Mouse (Mus musculus) embryonic facial prominence, embryonic 14.5 days (tissue): ENCODE measurements around the gene Arhgap44. TPM values are rescaled to one million over a fixed set of nuclear protein-coding genes. Genes with fewer than 3 reads are reported as not detected.

ENCODE experiments used
- ATAC-seq: fragments of 200-750 bp; cut with Nextera tagmentation; 2 replicates; pipeline ENCODE4 v1.8.0; 2017; ENCODE audit warnings: low read depth, moderate number of reproducible peaks, moderate TSS enrichment
- DNase-seq: peaks from one replicate; pipeline ENCODE4 v3.0.0-alpha.2; 2015; ENCODE audit warnings: low spot score
- H3K27ac ChIP-seq: fragments of 300-500 bp; sonication (generic); replicated peaks from 2 replicates; pipeline ENCODE4 v1.5.1; 2014; ENCODE audit warnings: low read depth, mild to moderate bottlenecking, low read length, moderate library complexity
- H3K27me3 ChIP-seq: fragments of 300-500 bp; sonication (generic); replicated peaks from 2 replicates; pipeline ENCODE4 v1.6.1; 2014; ENCODE audit warnings: low read length; ENCODE audit not compliant: control insufficient read depth, insufficient read depth
- H3K36me3 ChIP-seq: fragments of 300-500 bp; sonication (generic); 2 replicates; pipeline ENCODE4 v1.6.1; 2014; ENCODE audit warnings: low read length, mixed read lengths; ENCODE audit not compliant: control insufficient read depth, insufficient read depth
- H3K4me1 ChIP-seq: fragments of 300-500 bp; sonication (generic); 2 replicates; pipeline ENCODE4 v1.6.1; 2014; ENCODE audit warnings: antibody characterized with exemption, low read length; ENCODE audit not compliant: control insufficient read depth, insufficient read depth
- H3K4me2 ChIP-seq: fragments of 300-500 bp; sonication (generic); 2 replicates; pipeline ENCODE4 v1.6.1; 2014; ENCODE audit warnings: low read depth, mild to moderate bottlenecking, low read length, moderate library complexity, mixed read lengths
- H3K4me3 ChIP-seq: fragments of 300-500 bp; sonication (generic); 2 replicates; pipeline ENCODE4 v1.5.1; 2014; ENCODE audit warnings: low read depth, mild to moderate bottlenecking, low read length
- H3K9ac ChIP-seq: fragments of 300-500 bp; sonication (generic); 2 replicates; pipeline ENCODE4 v1.6.1; 2014; ENCODE audit warnings: low read depth, mild to moderate bottlenecking, low read length, moderate library complexity, mixed read lengths
- H3K9me3 ChIP-seq: fragments of 300-500 bp; sonication (generic); 2 replicates; pipeline ENCODE4 v1.6.1; 2016; ENCODE audit warnings: low read length; ENCODE audit not compliant: control insufficient read depth
- WGBS: fragments of 180-500 bp; shearing (Covaris S2); extraction: QIAGEN DNeasy Blood & Tissue Kit; methylation state at CpG from one replicate; pipeline ENCODE4 v1.1.7; 2014; 5-methylcytosine and 5-hydroxymethylcytosine counted together
- polyA plus RNA-seq: library from polyadenylated mRNA; unstranded; fragments of >200 nt; fragmentation: Nextera tagmentation; extraction: Ambion mirVana; gene quantifications from 2 replicates; pipeline ENCODE4 v1.2.1, GENCODE M21; 2014

Arhgap44 gene
- polyA plus RNA-seq, 1 experiment from 2014 or later = 8.1 TPM

GRCm38 (mm10) chr11:65003611-65004010, 159.2 kb downstream of the Arhgap44 start:
- no peak for ATAC-seq
- Histone ChIP-seq H3K36me3 (peaks cover 45% of the 10 kb centered on the region), H3K9ac (no peak overlapping the region), H3K27me3 (no peaks in the 10 kb centered on the region), H3K9me3 (no peaks in the 10 kb centered on the region), H3K4me3 (no peak overlapping the region), H3K27ac (no peak overlapping the region), H3K4me1 (no peaks in the 10 kb centered on the region), H3K4me2 (no peak overlapping the region)
- no peak for DNase-seq
- 72% methylated on average over 5 of the region's 5 CpGs for WGBS

DNA sequence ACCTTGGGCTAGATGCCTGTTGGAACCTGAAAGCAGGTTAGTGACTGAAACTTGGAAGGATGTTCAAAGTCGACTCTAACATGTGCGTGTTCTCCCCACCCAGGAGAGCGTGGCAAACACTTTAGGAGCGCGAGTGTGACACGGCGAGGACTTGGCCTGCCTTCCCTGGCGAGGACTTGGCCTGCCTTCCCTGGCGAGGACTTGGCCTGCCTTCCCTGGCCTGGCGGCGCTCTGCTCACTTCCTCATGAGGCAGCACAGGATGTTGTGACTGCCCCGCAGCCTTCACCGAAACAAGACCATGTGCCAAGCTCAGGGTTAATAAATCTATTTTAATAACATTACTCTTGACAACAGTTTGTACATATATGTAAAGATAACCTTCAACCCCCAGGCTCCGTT, 161.0 kb downstream of the Arhgap44 start:
- DNase-seq (no peak), ATAC-seq (no peak)
- Histone ChIP-seq H3K4me1 (no peaks in the 10 kb centered on the region), H3K9me3 (no peaks in the 10 kb centered on the region), H3K9ac (no peak overlapping the region), H3K4me3 (no peak overlapping the region), H3K36me3 (peaks cover 58% of the 10 kb centered on the region), H3K27ac (no peak overlapping the region), H3K4me2 (no peak overlapping the region), H3K27me3 (no peaks in the 10 kb centered on the region)
- 89% methylated on average over 14 of the region's 14 CpGs for WGBS

GRCm38 (mm10) chr11:64999685-65000084, 163.1 kb downstream of the Arhgap44 start:
- DNase-seq = no peak
- Histone ChIP-seq H3K27ac (no peak overlapping the region), H3K9me3 (no peaks in the 10 kb centered on the region), H3K27me3 (no peaks in the 10 kb centered on the region), H3K4me2 (no peak overlapping the region), H3K36me3 (peaks cover 70% of the 10 kb centered on the region), H3K9ac (no peak overlapping the region), H3K4me1 (no peaks in the 10 kb centered on the region), H3K4me3 (no peak overlapping the region)
- ATAC-seq = no peak
- 80% methylated on average over 5 of the region's 5 CpGs for WGBS

DNA sequence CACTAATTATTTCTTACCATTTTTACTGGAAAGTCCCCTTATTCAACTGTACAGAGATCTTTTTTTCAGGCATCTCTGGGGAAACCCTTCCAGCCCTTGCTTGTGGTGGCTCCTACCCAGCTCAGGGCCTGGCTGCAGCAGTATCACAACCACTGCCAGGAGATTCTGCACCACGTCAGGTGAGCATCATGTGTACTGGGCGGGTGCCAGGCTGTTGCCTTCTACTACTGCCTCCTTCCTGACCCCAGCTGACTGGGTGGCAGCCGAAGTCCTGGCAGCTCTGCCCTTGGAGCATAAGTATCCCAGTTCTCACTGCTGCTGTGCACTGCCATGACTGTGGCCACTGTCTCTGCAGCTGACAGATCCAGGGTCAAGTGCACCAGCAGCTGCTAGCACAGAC, 164.3 kb downstream of the Arhgap44 start:
- Histone ChIP-seq H3K27me3 (no peaks in the 10 kb centered on the region), H3K9me3 (no peaks in the 10 kb centered on the region), H3K36me3 (peaks cover 82% of the 10 kb centered on the region), H3K27ac (no peak overlapping the region), H3K4me1 (no peaks in the 10 kb centered on the region), H3K9ac (no peak overlapping the region), H3K4me3 (no peak overlapping the region), H3K4me2 (no peak overlapping the region)
- no peak for DNase-seq
- ATAC-seq = no peak
- 88% methylated on average over 3 of the region's 3 CpGs for WGBS

- Histone ChIP-seq H3K9me3 (no peaks in the 10 kb centered on the region), H3K27ac (no peak overlapping the region), H3K4me2 (no peak overlapping the region), H3K9ac (no peak overlapping the region), H3K4me1 (no peaks in the 10 kb centered on the region), H3K27me3 (no peaks in the 10 kb centered on the region), H3K36me3 (peaks cover 94% of the 10 kb centered on the region), H3K4me3 (no peak overlapping the region)
- no peak for ATAC-seq
- 93% methylated on average over 2 of the region's 2 CpGs for WGBS
- DNase-seq = no peak
These were observed 174.2 kb downstream of the Arhgap44 start for GRCm38 (mm10) chr11:64988556-64988955.

DNA sequence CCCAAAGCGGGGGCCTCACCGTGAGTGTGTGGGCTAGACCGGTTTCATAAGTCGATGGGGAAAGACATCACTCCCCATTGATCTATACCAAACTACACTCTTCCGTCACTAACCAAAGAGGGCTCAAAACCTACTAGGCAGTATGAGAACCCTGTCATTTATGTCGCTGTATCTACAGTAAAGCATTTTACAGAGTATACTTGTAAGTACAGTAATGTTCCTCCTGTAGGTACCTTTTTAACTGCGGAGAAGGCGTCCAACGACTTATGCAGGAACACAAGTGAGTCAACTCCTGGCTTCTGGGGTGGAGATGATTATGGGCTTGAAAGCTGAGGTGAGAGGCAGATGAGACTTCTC, 183.3 kb downstream of the Arhgap44 start:
- no peaks in the 10 kb centered on the region for H3K9me3 ChIP-seq
- H3K27ac ChIP-seq = no peak overlapping the region
- H3K4me3 ChIP-seq = peak overlapping the region; percentile 79
- peaks cover 24% of the 10 kb centered on the region for H3K36me3 ChIP-seq
- DNase-seq (no peak), ATAC-seq (no peak)
- peak overlapping the region; percentile 73 for H3K9ac ChIP-seq
- no peaks in the 10 kb centered on the region for H3K27me3 ChIP-seq
- H3K4me2 ChIP-seq = peak overlapping the region; percentile 63
- 6% methylated on average over 9 of the region's 9 CpGs for WGBS
- H3K4me1 ChIP-seq = peaks cover 4% of the 10 kb centered on the region; the same call in 1 of the 2 replicates

GRCm38 (mm10) chr11:64978720-64979488, 183.9 kb downstream of the Arhgap44 start, which contains the start of gene Elac2:
Gene Elac2, plus strand, starts transcription at chr11:64979038.
- DNase-seq = peak; percentile 99
- under 1% methylated on average over 45 of the region's 65 CpGs for WGBS
- Histone ChIP-seq H3K27ac (no peak within 1 kb of the TSS), H3K4me1 (peaks cover 4% of the 10 kb centered on the region; the same call in 1 of the 2 replicates), H3K9me3 (no peaks in the 10 kb centered on the region), H3K36me3 (peaks cover 19% of the 10 kb centered on the region), H3K9ac (peak within 1 kb of the TSS; percentile 73), H3K27me3 (no peaks in the 10 kb centered on the region), H3K4me3 (peak within 1 kb of the TSS; percentile 79), H3K4me2 (peak within 1 kb of the TSS; percentile 76)
- ATAC-seq = peak; percentile 100

DNA sequence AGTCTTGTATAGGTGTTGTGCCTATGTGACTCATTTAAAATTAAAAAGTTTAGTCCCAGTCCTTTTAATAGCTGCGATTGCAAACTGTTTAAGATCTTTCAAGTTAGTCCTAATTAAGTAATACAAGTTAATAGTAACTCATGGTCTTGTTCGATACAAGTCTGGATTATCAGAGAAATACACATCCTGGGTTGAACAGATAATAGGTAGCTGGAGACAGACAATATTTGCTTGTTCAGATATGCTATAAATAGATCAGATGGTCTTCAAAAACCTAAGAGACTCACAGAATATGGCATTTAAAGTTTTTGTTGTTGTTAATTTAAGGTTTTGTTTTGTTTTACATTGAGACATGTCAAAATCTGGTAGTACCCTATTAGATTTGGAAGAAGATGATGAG, 190.3 kb downstream of the Arhgap44 start:
- no peaks in the 10 kb centered on the region for H3K4me1 ChIP-seq

GRCm38 (mm10) chr11:64971471-64971988, 191.2 kb downstream of the Arhgap44 start:
- Histone ChIP-seq H3K4me1 (peaks cover 5% of the 10 kb centered on the region), H3K4me2 (no peak overlapping the region), H3K9me3 (no peaks in the 10 kb centered on the region), H3K36me3 (no peaks in the 10 kb centered on the region), H3K27me3 (0 out of 2 replicates have a peak, but pooled peaks cover 3% of the 10 kb centered on the region), H3K4me3 (no peak overlapping the region), H3K9ac (no peak overlapping the region), H3K27ac (no peak overlapping the region)
- ATAC-seq = no peak
- WGBS = 75% methylated on average over 3 of the region's 3 CpGs
- DNase-seq = no peak

More for the DNA sequence above, 190.3 kb downstream of the Arhgap44 start:
- DNase-seq = no peak
- Histone ChIP-seq H3K9ac (no peak overlapping the region), H3K27ac (no peak overlapping the region), H3K9me3 (no peaks in the 10 kb centered on the region), H3K4me3 (no peak overlapping the region), H3K27me3 (0 out of 2 replicates have a peak, but pooled peaks cover 3% of the 10 kb centered on the region), H3K36me3 (no peaks in the 10 kb centered on the region), H3K4me2 (no peak overlapping the region)
- 67% methylated on average over 2 of the region's 2 CpGs for WGBS
- ATAC-seq = no peak
